Mouse (Mus musculus) cerebellum, adult 2 months (tissue): ENCODE measurements around the gene Tspan5.

ENCODE experiments used
- CTCF ChIP-seq: fragments of 200-500 bp; IDR thresholded peaks from 2 replicates; pipeline ENCODE4 v1.5.1; 2011; ENCODE audit warnings: low read depth, mild to moderate bottlenecking, control low read depth, low read length, moderate library complexity, borderline replicate concordance; ENCODE audit not compliant: insufficient read depth
- POLR2A ChIP-seq: fragments of 200-500 bp; IDR thresholded peaks from 2 replicates; pipeline ENCODE4 v1.6.1; 2011; ENCODE audit warnings: low read length, control low read depth, borderline replicate concordance; ENCODE audit not compliant: insufficient read depth

DNA sequence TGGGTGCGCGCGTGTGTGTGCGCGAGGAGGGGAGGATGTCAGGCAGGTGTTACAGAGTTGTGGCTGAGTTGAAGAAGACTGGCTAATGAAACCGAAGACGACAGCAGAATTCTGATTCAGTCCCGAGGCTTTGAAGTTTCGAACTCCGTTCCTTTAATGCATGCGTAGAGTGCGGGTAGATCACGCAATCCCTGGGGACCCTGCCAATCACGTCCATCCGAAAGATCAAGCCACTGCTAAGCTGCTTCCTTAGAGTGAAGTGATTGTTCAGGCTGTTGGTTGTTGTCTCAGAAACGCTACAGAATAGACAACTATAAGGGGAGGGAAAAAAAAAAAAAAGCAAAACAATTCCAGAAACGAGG lies 46.5 kb downstream of the Tspan5 start:
- no peak for TF ChIP-seq POLR2A
- no peak for TF ChIP-seq CTCF
